Mouse (Mus musculus) adrenal gland, adult 8-10 months (tissue): Measurements from ENCODE around the gene Zfp612. TPM values are rescaled to one million over a fixed set of nuclear protein-coding genes. Genes with fewer than 3 reads are reported as not detected.

Source experiments
- DNase-seq: peaks from one replicate; pipeline ENCODE4 v3.0.0; 2022
- total RNA-seq, 4 experiments: library from RNA; stranded (reverse); gene quantifications; 2 replicates each; pipeline ENCODE4 v1.2.4; 2022

The Zfp612 gene
- total RNA-seq, 4 experiments from 2014 or later = 9.9 to 16.1 (median 12.8) TPM

DNA sequence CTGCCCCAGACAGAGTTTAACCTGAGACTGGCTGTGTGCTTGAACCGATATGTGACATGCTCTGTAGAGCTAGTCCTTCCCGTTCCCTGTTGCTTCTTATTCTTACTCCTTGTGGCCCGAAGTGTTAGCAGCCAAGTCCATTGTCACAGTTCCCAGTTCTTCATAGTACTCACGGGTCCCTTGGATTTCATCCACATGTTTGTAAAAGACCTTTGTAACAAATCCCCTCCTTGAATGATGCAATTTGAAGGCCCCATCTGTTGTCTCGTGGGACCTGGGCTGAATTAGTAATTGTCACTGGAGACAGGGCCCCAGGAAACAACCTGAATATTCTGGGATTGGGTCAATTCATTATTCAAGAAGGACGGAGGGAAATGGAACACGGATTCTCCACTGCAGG is 56.0 kb downstream of the Zfp612 start:
- DNase-seq = no peak

DNA sequence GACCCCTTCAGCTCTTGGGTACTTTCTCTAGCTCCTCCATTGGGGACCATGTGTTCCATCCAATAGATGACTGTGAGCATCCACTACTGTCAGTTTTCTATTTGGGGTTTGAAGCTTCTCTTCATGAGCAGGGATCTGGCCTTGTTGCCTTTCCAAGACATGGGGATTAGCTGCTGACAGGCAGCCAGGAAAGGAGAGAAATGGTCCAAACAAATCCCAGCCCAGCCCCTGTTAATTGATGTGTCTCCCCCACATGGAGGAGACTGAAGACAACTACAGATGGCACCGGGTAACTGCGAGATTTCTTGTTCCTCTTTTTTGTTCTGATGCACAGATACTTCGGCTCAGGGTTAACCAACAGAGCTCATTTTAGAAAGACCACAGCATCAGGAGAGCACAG is 60.6 kb downstream of the Zfp612 start:
- no peak for DNase-seq

- no peak for DNase-seq
These were observed 61.2 kb downstream of the Zfp612 start for GRCm38 (mm10) chr8:110140770-110141169.

Other genes with a start within 250 kb of the Zfp612 start
- 10 to 100 TPM in 3 of 4 experiments, 1 to 10 TPM in 1; 10.0 to 13.2 (median 11.6) TPM for gene Phlpp2, start 211.2 kb upstream of the Zfp612 start, total RNA-seq
- under 1 TPM in 2 of 4 experiments, not detected in 2; 0.16 to 0.43 TPM for gene Marveld3, start 117.5 kb upstream of the Zfp612 start, total RNA-seq
- under 1 TPM; 0.10 to 0.58 (median 0.25) TPM for gene Tat, start 89.3 kb upstream of the Zfp612 start, total RNA-seq
- 1 to 10 TPM in 2 of 4 experiments, under 1 TPM in 2; 0.89 to 1.9 (median 1.4) TPM for gene Chst4, start 40.0 kb upstream of the Zfp612 start, total RNA-seq
- not detected for gene Gm21964, start 21.5 kb downstream of the Zfp612 start, total RNA-seq
- not detected for gene Gm17720, start 23.0 kb downstream of the Zfp612 start, total RNA-seq
- gene Calb2, start 88.5 kb downstream of the Zfp612 start, total RNA-seq = 1 to 10 TPM in 2 of 4 experiments, under 1 TPM in 1, not detected in 1; 0.52 to 2.2 (median 1.5) TPM
- 10 to 100 TPM in 1 of 4 experiments, 1 to 10 TPM in 3; 6.6 to 11.1 (median 8.0) TPM for gene Cmtr2, start 135.9 kb downstream of the Zfp612 start, total RNA-seq
- under 1 TPM; 0.16 to 0.70 (median 0.31) TPM for gene Hydin, start 187.2 kb downstream of the Zfp612 start, total RNA-seq